Mouse (Mus musculus) left cerebral cortex, adult 2 months (tissue): ENCODE data around the gene a. TPM values are rescaled to one million over a fixed set of nuclear protein-coding genes. Genes with fewer than 3 reads are reported as not detected.
"Not testable (repeated sequence)": the region's sequence is repeated elsewhere in the genome, so short reads cannot be mapped to it uniquely, and the experiment has no call there.

Experiments used
- DNase-seq, 2 experiments: peaks; one replicate each; pipeline ENCODE4 v3.0.0; 2021 to 2022; ENCODE audit warnings: low spot score in 2 of 2, mixed read lengths in 1 of 2; ENCODE audit errors: extremely low spot score in 1 of 2
- H3K27ac ChIP-seq: fragments of 200-600 bp; 2 replicates; pipeline ENCODE4 v1.8.1; 2022
- H3K4me3 ChIP-seq: fragments of 200-600 bp; 2 replicates; pipeline ENCODE4 v1.8.1; 2022
- CTCF ChIP-seq: fragments of 200-600 bp; IDR thresholded peaks from 2 replicates; pipeline ENCODE4 v1.8.1; 2022; ENCODE audit warnings: antibody characterized with exemption, mild to moderate bottlenecking, moderate library complexity
- intact Hi-C: fragments of 180-260 bp; cut with DNase I; formaldehyde crosslinking; loops from one replicate; pipeline ENCODE4 v1.15.1; 2025
- total RNA-seq, 2 experiments: library from RNA; stranded (reverse); gene quantifications; 2 replicates each; pipeline ENCODE4 v1.2.3; 2021

The a gene
- total RNA-seq, 2 experiments from 2014 or later, result not detected

- no peak for DNase-seq
- Histone ChIP-seq H3K4me3 (no peak overlapping the region), H3K27ac (no peak overlapping the region)
- intact Hi-C loops, result loop anchor here (1.0 kb wide), 1 partner anchor 17 kb away; no protein-coding TSS in a partner anchor
- TF ChIP-seq CTCF, result no peak
Observed at GRCm38 (mm10) chr2:155030831-155031230, 239.6 kb downstream of the a start.

- DNase-seq, result no peak
- intact Hi-C loops, result no loop called here
- no peak overlapping the region for H3K4me3 ChIP-seq
- TF ChIP-seq CTCF, result no peak
- H3K27ac ChIP-seq, result no peak overlapping the region
Observed at GRCm38 (mm10) chr2:155032938-155033710, 241.9 kb downstream of the a start.

DNA sequence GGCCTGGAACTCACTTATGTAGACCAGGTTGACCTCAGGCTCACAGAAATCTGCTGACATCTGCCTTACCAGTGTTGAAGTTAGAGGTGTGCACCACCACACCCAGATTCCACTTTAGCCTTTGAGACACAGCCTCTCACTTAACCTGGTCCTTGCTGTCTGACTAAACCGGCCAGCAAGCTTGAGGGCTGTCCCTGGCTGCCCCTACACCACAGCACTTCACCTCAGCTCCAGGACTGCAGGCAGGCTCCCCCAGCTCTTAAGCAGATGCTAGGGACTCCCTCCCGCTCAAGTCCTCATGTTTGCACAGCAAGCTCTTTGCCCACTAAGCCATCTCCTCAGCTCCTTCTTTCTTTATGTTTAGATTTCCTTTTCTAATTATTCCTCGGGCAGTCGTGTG, 248.8 kb downstream of the a start:
- no peak for DNase-seq
- TF ChIP-seq CTCF, result no peak
- no peak overlapping the region for H3K27ac ChIP-seq
- intact Hi-C loops, result no loop called here
- no peak overlapping the region for H3K4me3 ChIP-seq

GRCm38 (mm10) chr2:155044542-155044941, 253.3 kb downstream of the a start:
- no peak for DNase-seq
- H3K4me3 ChIP-seq, result no peak overlapping the region
- intact Hi-C loops, result no loop called here
- H3K27ac ChIP-seq, result no peak overlapping the region
- no peak for TF ChIP-seq CTCF

DNA sequence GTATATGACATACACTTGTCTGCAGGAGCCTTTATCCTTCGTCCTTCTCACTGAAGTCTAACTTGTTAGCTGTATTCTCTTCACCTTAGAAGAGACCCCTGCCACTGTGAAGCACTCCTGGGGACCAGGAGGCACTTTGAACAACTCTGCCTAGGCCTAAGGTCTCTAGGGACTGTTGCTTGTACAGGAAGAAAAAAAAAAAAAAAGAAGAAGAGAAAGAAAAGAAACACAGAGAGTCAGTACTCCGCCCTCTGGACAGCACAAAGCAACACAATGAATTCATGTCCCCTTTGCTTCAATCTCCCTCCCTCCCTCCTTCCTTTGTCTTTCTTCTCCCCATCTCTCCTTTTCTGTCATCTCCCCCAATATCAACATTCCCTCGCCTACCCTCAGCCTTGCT, 253.9 kb downstream of the a start:
- Histone ChIP-seq H3K4me3 (no peak overlapping the region), H3K27ac (no peak overlapping the region)
- TF ChIP-seq CTCF, result no peak
- intact Hi-C loops, result no loop called here
- DNase-seq, result no peak

DNA sequence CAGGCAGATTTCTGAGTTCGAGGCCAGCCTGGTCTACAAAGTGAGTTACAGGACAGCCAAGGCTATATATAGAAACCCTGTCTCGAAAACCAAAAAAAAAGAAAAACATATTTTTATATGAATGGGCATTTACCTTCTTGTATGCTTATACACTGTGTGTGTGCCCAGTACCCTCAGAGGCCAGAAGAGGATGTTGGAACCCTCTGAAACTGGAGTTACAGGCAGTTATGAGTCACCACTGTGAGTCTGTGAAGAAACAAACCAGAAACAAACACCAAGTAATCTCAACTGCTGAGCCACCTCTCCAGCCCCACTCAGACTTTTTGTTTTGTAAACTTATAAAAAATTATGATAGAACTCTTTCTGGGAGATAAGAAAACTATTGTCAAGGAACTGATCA, 255.6 kb downstream of the a start:
- no peak overlapping the region for H3K4me3 ChIP-seq
- no peak for DNase-seq
- H3K27ac ChIP-seq, result no peak overlapping the region
- intact Hi-C loops, result no loop called here
- no peak for TF ChIP-seq CTCF

- no peak overlapping the region for H3K4me3 ChIP-seq
- TF ChIP-seq CTCF, result no peak
- no peak for DNase-seq
- intact Hi-C loops, result no loop called here
- no peak overlapping the region for H3K27ac ChIP-seq
Observed at GRCm38 (mm10) chr2:155047452-155048178, 256.4 kb downstream of the a start.

- intact Hi-C loops, result loop anchor here (2.0 kb wide), 1 partner anchor 393 kb away; no protein-coding TSS in a partner anchor
- Histone ChIP-seq H3K27ac (peak overlapping the region; percentile 95), H3K4me3 (peak overlapping the region; percentile 69)
- DNase-seq, result peak in 1 of 2 experiments; percentile 10
- TF ChIP-seq CTCF, result no peak
Observed at GRCm38 (mm10) chr2:155050108-155050503, 258.9 kb downstream of the a start.

GRCm38 (mm10) chr2:155050504-155051236, 259.5 kb downstream of the a start:
- peak overlapping the region; percentile 69 for H3K4me3 ChIP-seq
- intact Hi-C loops, result loop anchor here (2.0 kb wide), 1 partner anchor 394 kb away; no protein-coding TSS in a partner anchor
- H3K27ac ChIP-seq, result peak overlapping the region; percentile 95
- TF ChIP-seq CTCF, result no peak
- peak; percentile 92 to 94 for DNase-seq

- peak overlapping the region; percentile 69 for H3K4me3 ChIP-seq
- DNase-seq, result no peak
- intact Hi-C loops, result loop anchor here (2.0 kb wide), 1 partner anchor 395 kb away; no protein-coding TSS in a partner anchor
- peak overlapping the region; percentile 95; the same call in 1 of the 2 replicates for H3K27ac ChIP-seq
- no peak for TF ChIP-seq CTCF
Observed at GRCm38 (mm10) chr2:155051622-155052351, 260.6 kb downstream of the a start.

GRCm38 (mm10) chr2:155052681-155053080, 261.5 kb downstream of the a start:
- DNase-seq, result no peak
- intact Hi-C loops, result no loop called here

DNA sequence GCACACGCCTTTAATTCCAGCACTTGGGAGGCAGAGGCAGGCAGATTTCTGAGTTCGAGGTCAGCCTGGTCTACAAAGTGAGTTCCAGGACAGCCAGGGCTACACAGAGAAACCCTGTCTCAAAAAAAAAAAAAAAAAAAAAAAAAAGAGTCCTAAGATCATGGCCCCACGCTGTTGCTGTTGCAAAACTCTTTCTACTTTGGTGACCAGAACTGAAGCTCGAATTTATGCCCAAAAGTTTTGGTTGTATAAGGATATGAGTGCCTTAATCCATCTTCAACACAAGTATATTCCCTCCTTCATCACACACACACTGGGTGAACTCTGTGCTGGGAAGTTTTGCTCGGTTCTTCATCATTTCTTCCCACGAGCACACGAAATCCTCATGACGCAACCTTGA, 262.3 kb downstream of the a start:
- DNase-seq, intact Hi-C loops, H3K27ac ChIP-seq, H3K4me3 ChIP-seq: not testable (repeated sequence)

More at GRCm38 (mm10) chr2:155052681-155053080, 261.5 kb downstream of the a start:
- Histone ChIP-seq H3K4me3 (no peak overlapping the region), H3K27ac (no peak overlapping the region)
- TF ChIP-seq CTCF, result no peak
